Mouse (Mus musculus): ENCODE data around the gene Napsa. TPM values are rescaled to one million over a fixed set of nuclear protein-coding genes. Genes with fewer than 3 reads are reported as not detected.

The Napsa gene
- polyA plus RNA-seq, 1 experiment from 2014 or later = 0.55 TPM

DNA sequence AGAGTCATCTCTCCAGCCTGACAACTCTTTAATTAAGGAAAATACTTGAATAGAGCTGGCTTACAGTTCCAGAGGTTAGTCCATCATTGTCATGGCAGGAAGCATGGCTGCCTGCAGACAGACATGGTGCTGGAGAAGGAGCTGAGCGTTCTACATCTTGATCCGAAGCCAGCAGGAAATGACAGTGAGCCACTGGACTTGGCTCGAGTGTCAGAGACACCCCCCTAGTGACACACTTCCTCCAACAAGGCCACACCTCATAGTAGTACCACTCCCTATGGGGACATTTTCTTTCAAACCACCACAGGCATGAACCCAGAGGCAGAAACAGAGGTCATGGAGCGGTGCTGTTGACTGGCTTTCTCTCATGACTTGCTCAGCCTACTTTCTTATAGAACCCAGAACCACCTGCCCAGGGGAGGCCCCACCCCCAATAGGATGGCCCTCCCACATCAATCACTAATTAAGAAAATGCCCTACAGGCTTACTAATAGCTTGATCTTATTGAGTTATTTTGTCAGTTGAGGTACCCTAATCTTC lies 12.2 kb downstream of the Napsa start:
- no peak overlapping the region for H3K4me3 ChIP-seq (ENCODE audit: low read depth, low read length)
- ATAC-seq (ENCODE audit: low FRiP score, low TSS enrichment) = no peak

GRCm38 (mm10) chr7:44584921-44585320 lies 12.7 kb downstream of the Napsa start:
- Histone ChIP-seq H3K27me3 (ENCODE audit: control insufficient read depth, insufficient read depth, low read length) (peaks cover 11% of the 10 kb centered on the region; the same call in 1 of the 2 replicates), H3K4me1 (replicated peaks; ENCODE audit: control insufficient read depth, insufficient read depth) (no peaks in the 10 kb centered on the region; the same call in 1 of the 2 replicates), H3K9ac (ENCODE audit: low read length) (no peak overlapping the region), H3K36me3 (ENCODE audit: control insufficient read depth, insufficient read depth, low read length) (no peaks in the 10 kb centered on the region), H3K4me2 (replicated peaks; ENCODE audit: low read depth) (no peak overlapping the region), H3K9me3 (ENCODE audit: control insufficient read depth, low read length) (no peaks in the 10 kb centered on the region), H3K27ac (replicated peaks) (no peak overlapping the region), H3K4me3 (ENCODE audit: low read depth, low read length) (no peak overlapping the region)
- 87% methylated on average over 6 of the region's 6 CpGs for WGBS
- ATAC-seq (ENCODE audit: low FRiP score, low TSS enrichment) (no peak), DNase-seq (ENCODE audit: low spot score) (no peak)
- no peak for TF ChIP-seq CTCF (IDR thresholded peaks at IDR 0.05; ENCODE audit: low read depth)
- no peak for TF ChIP-seq EP300 (optimal IDR thresholded peaks at IDR 0.05)

More for the DNA sequence above, 12.2 kb downstream of the Napsa start:
- WGBS = 70% methylated on average over 4 of the region's 4 CpGs
- H3K9ac ChIP-seq (ENCODE audit: low read length) = no peak overlapping the region
- H3K4me1 ChIP-seq (replicated peaks; ENCODE audit: control insufficient read depth, insufficient read depth) = no peaks in the 10 kb centered on the region; the same call in 1 of the 2 replicates
- H3K9me3 ChIP-seq (ENCODE audit: control insufficient read depth, low read length) = no peaks in the 10 kb centered on the region
- no peak overlapping the region for H3K27ac ChIP-seq (replicated peaks)
- TF ChIP-seq EP300 (optimal IDR thresholded peaks at IDR 0.05) (no peak), CTCF (IDR thresholded peaks at IDR 0.05; ENCODE audit: low read depth) (no peak)
- peaks cover 11% of the 10 kb centered on the region; the same call in 1 of the 2 replicates for H3K27me3 ChIP-seq (ENCODE audit: control insufficient read depth, insufficient read depth, low read length)
- H3K36me3 ChIP-seq (ENCODE audit: control insufficient read depth, insufficient read depth, low read length) = no peaks in the 10 kb centered on the region
- DNase-seq (ENCODE audit: low spot score) = no peak
- no peak overlapping the region for H3K4me2 ChIP-seq (replicated peaks; ENCODE audit: low read depth)

DNA sequence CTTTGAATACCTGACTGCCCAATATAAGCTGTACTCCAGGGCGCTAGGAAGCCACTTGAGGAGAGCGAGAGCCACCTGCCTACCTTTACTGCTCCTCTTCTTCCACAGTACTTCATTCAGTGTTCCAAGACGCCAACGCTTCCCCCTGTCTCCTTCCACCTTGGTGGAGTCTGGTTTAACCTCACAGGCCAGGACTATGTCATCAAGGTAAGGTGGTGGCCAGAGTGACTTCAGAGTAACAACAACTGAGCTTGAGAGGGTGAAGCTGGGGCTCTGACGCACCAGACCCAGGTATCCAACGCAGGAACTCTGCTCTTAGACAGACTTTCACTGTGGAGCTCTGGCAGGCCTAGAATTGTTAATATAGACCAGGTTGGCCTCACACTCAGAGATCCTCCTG lies 13.4 kb downstream of the Napsa start:
- no peak overlapping the region for H3K4me2 ChIP-seq (replicated peaks; ENCODE audit: low read depth)
- H3K9ac ChIP-seq (ENCODE audit: low read length) = no peak overlapping the region
- no peaks in the 10 kb centered on the region; the same call in 1 of the 2 replicates for H3K4me1 ChIP-seq (replicated peaks; ENCODE audit: control insufficient read depth, insufficient read depth)
- WGBS = 89% methylated on average over 6 of the region's 6 CpGs
- TF ChIP-seq EP300 (optimal IDR thresholded peaks at IDR 0.05) = no peak
- no peak for TF ChIP-seq CTCF (IDR thresholded peaks at IDR 0.05; ENCODE audit: low read depth)
- H3K4me3 ChIP-seq (ENCODE audit: low read depth, low read length) = no peak overlapping the region
- DNase-seq (ENCODE audit: low spot score) = no peak
- no peak overlapping the region for H3K27ac ChIP-seq (replicated peaks)
- H3K9me3 ChIP-seq (ENCODE audit: control insufficient read depth, low read length) = no peaks in the 10 kb centered on the region
- H3K27me3 ChIP-seq (ENCODE audit: control insufficient read depth, insufficient read depth, low read length) = peaks cover 11% of the 10 kb centered on the region; the same call in 1 of the 2 replicates
- ATAC-seq (ENCODE audit: low FRiP score, low TSS enrichment) = no peak
- no peaks in the 10 kb centered on the region for H3K36me3 ChIP-seq (ENCODE audit: control insufficient read depth, insufficient read depth, low read length)

DNA sequence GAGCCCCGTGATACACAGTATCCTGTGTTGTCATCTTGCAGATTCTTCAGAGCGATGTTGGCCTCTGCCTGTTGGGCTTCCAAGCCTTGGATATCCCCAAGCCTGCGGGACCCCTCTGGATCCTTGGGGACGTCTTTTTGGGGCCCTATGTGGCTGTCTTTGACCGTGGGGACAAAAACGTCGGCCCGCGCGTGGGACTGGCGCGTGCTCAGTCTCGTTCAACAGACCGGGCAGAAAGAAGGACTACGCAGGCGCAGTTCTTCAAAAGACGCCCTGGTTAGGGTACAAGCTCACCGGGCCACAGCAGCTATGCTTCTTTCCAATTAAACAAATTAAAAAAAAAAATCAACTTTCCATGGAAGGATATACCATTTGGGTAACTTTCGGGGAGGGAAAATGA lies 14.3 kb downstream of the Napsa start:
- Histone ChIP-seq H3K27ac (replicated peaks) (no peak overlapping the region), H3K4me3 (ENCODE audit: low read depth, low read length) (peak overlapping the region; percentile 17; the same call in 1 of the 2 replicates), H3K9ac (ENCODE audit: low read length) (no peak overlapping the region), H3K4me1 (replicated peaks; ENCODE audit: control insufficient read depth, insufficient read depth) (peaks cover 4% of the 10 kb centered on the region), H3K27me3 (ENCODE audit: control insufficient read depth, insufficient read depth, low read length) (peaks cover 11% of the 10 kb centered on the region; the same call in 1 of the 2 replicates), H3K9me3 (ENCODE audit: control insufficient read depth, low read length) (no peaks in the 10 kb centered on the region), H3K4me2 (replicated peaks; ENCODE audit: low read depth) (peak overlapping the region; percentile 34), H3K36me3 (ENCODE audit: control insufficient read depth, insufficient read depth, low read length) (no peaks in the 10 kb centered on the region)
- WGBS = 13% methylated on average over 19 of the region's 19 CpGs
- TF ChIP-seq CTCF (IDR thresholded peaks at IDR 0.05; ENCODE audit: low read depth) = no peak
- TF ChIP-seq EP300 (optimal IDR thresholded peaks at IDR 0.05) = no peak
- DNase-seq (ENCODE audit: low spot score) (no peak), ATAC-seq (ENCODE audit: low FRiP score, low TSS enrichment) (no peak)

- ATAC-seq (ENCODE audit: low FRiP score, low TSS enrichment) (no peak), DNase-seq (ENCODE audit: low spot score) (peak; percentile 38)
- Histone ChIP-seq H3K4me3 (ENCODE audit: low read depth, low read length) (peak overlapping the region; percentile 17; the same call in 1 of the 2 replicates), H3K9ac (ENCODE audit: low read length) (no peak overlapping the region), H3K27ac (replicated peaks) (no peak overlapping the region), H3K9me3 (ENCODE audit: control insufficient read depth, low read length) (no peaks in the 10 kb centered on the region), H3K4me1 (replicated peaks; ENCODE audit: control insufficient read depth, insufficient read depth) (peaks cover 5% of the 10 kb centered on the region), H3K4me2 (replicated peaks; ENCODE audit: low read depth) (no peak overlapping the region), H3K36me3 (ENCODE audit: control insufficient read depth, insufficient read depth, low read length) (no peaks in the 10 kb centered on the region), H3K27me3 (ENCODE audit: control insufficient read depth, insufficient read depth, low read length) (peaks cover 12% of the 10 kb centered on the region; the same call in 1 of the 2 replicates)
- no peak for TF ChIP-seq EP300 (optimal IDR thresholded peaks at IDR 0.05)
- no peak for TF ChIP-seq CTCF (IDR thresholded peaks at IDR 0.05; ENCODE audit: low read depth)
- 2% methylated on average over 18 of the region's 18 CpGs for WGBS
Measured at GRCm38 (mm10) chr7:44586930-44587329, 14.8 kb downstream of the Napsa start.

- DNase-seq (ENCODE audit: low spot score) (no peak), ATAC-seq (ENCODE audit: low FRiP score, low TSS enrichment) (no peak)
- 43% methylated on average over 6 of the region's 6 CpGs for WGBS
- Histone ChIP-seq H3K27ac (replicated peaks) (no peak overlapping the region), H3K27me3 (ENCODE audit: control insufficient read depth, insufficient read depth, low read length) (peaks cover 19% of the 10 kb centered on the region), H3K4me2 (replicated peaks; ENCODE audit: low read depth) (no peak overlapping the region), H3K4me3 (ENCODE audit: low read depth, low read length) (no peak overlapping the region), H3K9me3 (ENCODE audit: control insufficient read depth, low read length) (no peaks in the 10 kb centered on the region), H3K36me3 (ENCODE audit: control insufficient read depth, insufficient read depth, low read length) (no peaks in the 10 kb centered on the region), H3K4me1 (replicated peaks; ENCODE audit: control insufficient read depth, insufficient read depth) (peaks cover 5% of the 10 kb centered on the region), H3K9ac (ENCODE audit: low read length) (no peak overlapping the region)
- TF ChIP-seq CTCF (IDR thresholded peaks at IDR 0.05; ENCODE audit: low read depth) = no peak
- no peak for TF ChIP-seq EP300 (optimal IDR thresholded peaks at IDR 0.05)
Measured at GRCm38 (mm10) chr7:44587676-44588075, 15.5 kb downstream of the Napsa start.

Measured in stomach, postnatal 0 days (tissue).